Mouse (Mus musculus) ES-E14 (cell line): ENCODE data around the gene Zeb2. TPM values are rescaled to one million over a fixed set of nuclear protein-coding genes. Genes with fewer than 3 reads are reported as not detected.

Experiments
- DNase-seq: peaks from one replicate; pipeline ENCODE4 v3.0.0-alpha.2; 2013; ENCODE audit warnings: low read depth, low spot score
- H3K27ac ChIP-seq: 2 replicates; pipeline ENCODE4 v1.5.1; 2012; ENCODE audit warnings: low read depth, mild to moderate bottlenecking, low read length, moderate library complexity, mixed read lengths; ENCODE audit not compliant: poor library complexity, insufficient read depth, severe bottlenecking
- H3K36me3 ChIP-seq: 2 replicates; pipeline ENCODE4 v1.6.1; 2012; ENCODE audit warnings: mild to moderate bottlenecking, low read length, moderate library complexity, mixed read lengths; ENCODE audit not compliant: control insufficient read depth, poor library complexity, insufficient read depth, severe bottlenecking
- H3K4me1 ChIP-seq, 2 experiments: fragments of 150-350 bp in 1 of 2; sonication (generic) in 1 of 2; 2 replicates each; pipeline ENCODE4 v1.6.1; 2012; ENCODE audit warnings: low read length in 2 of 2, mild to moderate bottlenecking in 1 of 2, mixed read lengths in 1 of 2; ENCODE audit not compliant: control insufficient read depth in 2 of 2, insufficient read depth in 2 of 2, poor library complexity in 1 of 2
- H3K4me3 ChIP-seq, 2 experiments: fragments of 150-350 bp in 1 of 2; sonication (generic) in 1 of 2; 2 replicates each; pipeline ENCODE4 v1.5.1; 2012; ENCODE audit warnings: low read length in 2 of 2, low read depth in 1 of 2, mild to moderate bottlenecking in 1 of 2, mixed read lengths in 1 of 2; ENCODE audit not compliant: insufficient read depth in 1 of 2, poor library complexity in 1 of 2, severe bottlenecking in 1 of 2
- H3K9ac ChIP-seq: 2 replicates; pipeline ENCODE4 v1.6.1; 2012; ENCODE audit warnings: low read depth, mild to moderate bottlenecking, low read length, mixed read lengths; ENCODE audit not compliant: poor library complexity, insufficient read depth, severe bottlenecking
- H3K9me3 ChIP-seq: fragments of 150-350 bp; sonication (generic); 2 replicates; pipeline ENCODE4 v1.6.1; 2012; ENCODE audit warnings: low read depth, mild to moderate bottlenecking, low read length; ENCODE audit not compliant: control insufficient read depth, insufficient read depth
- CHD2 ChIP-seq: IDR thresholded peaks from 2 replicates; pipeline ENCODE4 v1.6.1; 2014; ENCODE audit warnings: mild to moderate bottlenecking, low read depth, low read length, inconsistent platforms
- HCFC1 ChIP-seq: IDR thresholded peaks from 2 replicates; pipeline ENCODE4 v1.6.1; 2012; ENCODE audit warnings: low read length, inconsistent platforms, borderline replicate concordance; ENCODE audit not compliant: insufficient read depth
- MAFK ChIP-seq: IDR thresholded peaks from 2 replicates; pipeline ENCODE4 v1.6.1; 2014; ENCODE audit warnings: mild to moderate bottlenecking, low read depth, low read length, inconsistent platforms; ENCODE audit not compliant: insufficient read depth
- ZC3H11A ChIP-seq: IDR thresholded peaks from 2 replicates; pipeline ENCODE4 v1.6.1; 2012; ENCODE audit warnings: low read depth, mild to moderate bottlenecking, inconsistent platforms, low read length, borderline replicate concordance
- ZNF384 ChIP-seq: IDR thresholded peaks from 2 replicates; pipeline ENCODE4 v1.6.1; 2012; ENCODE audit warnings: low read depth, low read length, inconsistent platforms
- in situ Hi-C, 2 experiments: fragments of 600-800 bp; cut with MboI; formaldehyde crosslinking; loops; one replicate each; pipeline ENCODE4 v1.15.1; 2025; ENCODE audit warnings: low sequenced_read_pairs in 2 of 2, inconsistent platforms in 1 of 2; ENCODE audit not compliant: unreplicated experiment in 2 of 2
- total RNA-seq: library from RNA; depleted of rRNA; stranded (reverse); fragments of 300-350 nt; gene quantifications from 2 replicates; pipeline ENCODE4 v1.2.3, GENCODE M21; 2012

The Zeb2 gene
- total RNA-seq, 1 experiment: 11.9 TPM

- H3K4me1 ChIP-seq: peaks cover 0 to 2% of the 10 kb centered on the region in 2 experiments; a peak in 2 of 4 replicates
- in situ Hi-C loops: no loop called here
- DNase-seq: no peak
- TF ChIP-seq MAFK: no peak
- TF ChIP-seq HCFC1: no peak
- no peak for TF ChIP-seq CHD2
- TF ChIP-seq ZNF384: no peak
- no peak overlapping the region for H3K4me3 ChIP-seq
- no peaks in the 10 kb centered on the region for H3K9me3 ChIP-seq
- no peaks in the 10 kb centered on the region for H3K36me3 ChIP-seq
- H3K27ac ChIP-seq: no peak overlapping the region
- H3K9ac ChIP-seq: no peak overlapping the region
Measured at GRCm38 (mm10) chr2:45090529-45091297, 26.5 kb downstream of the Zeb2 start.

DNA sequence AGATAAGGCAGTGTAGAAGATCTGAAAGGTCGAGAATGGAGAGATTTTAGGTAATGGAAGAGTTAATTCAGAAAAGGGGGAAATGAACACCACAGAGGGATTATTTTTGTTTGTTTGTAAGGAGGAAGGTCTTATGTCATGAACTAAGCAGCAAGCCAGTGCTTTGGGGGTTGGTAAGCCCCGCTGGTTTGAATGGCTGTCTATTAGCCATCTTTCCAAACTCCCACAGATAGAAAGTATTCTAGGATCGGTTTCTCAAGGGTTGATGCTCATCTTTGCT lies 28.0 kb downstream of the Zeb2 start:
- H3K4me3 ChIP-seq: no peak overlapping the region
- no peak overlapping the region for H3K9ac ChIP-seq
- no peak for DNase-seq
- H3K27ac ChIP-seq: no peak overlapping the region
- no peaks in the 10 kb centered on the region for H3K9me3 ChIP-seq
- H3K36me3 ChIP-seq: no peaks in the 10 kb centered on the region
- in situ Hi-C loops: no loop called here
- no peak for TF ChIP-seq ZNF384
- no peak for TF ChIP-seq ZC3H11A
- no peak for TF ChIP-seq MAFK
- H3K4me1 ChIP-seq: peaks cover 0 to 2% of the 10 kb centered on the region in 2 experiments; a peak in 2 of 4 replicates

GRCm38 (mm10) chr2:45088435-45089250 lies 28.6 kb downstream of the Zeb2 start:
- Histone ChIP-seq H3K27ac (no peak overlapping the region), H3K4me1 (peaks cover 0 to 2% of the 10 kb centered on the region in 2 experiments; a peak in 2 of 4 replicates), H3K9me3 (no peaks in the 10 kb centered on the region), H3K36me3 (no peaks in the 10 kb centered on the region), H3K4me3 (no peak overlapping the region), H3K9ac (no peak overlapping the region)
- DNase-seq: no peak
- TF ChIP-seq ZNF384 (no peak), ZC3H11A (no peak), CHD2 (no peak), HCFC1 (no peak), MAFK (no peak)
- in situ Hi-C loops: no loop called here

- TF ChIP-seq ZNF384 (no peak), ZC3H11A (no peak), MAFK (no peak)
- in situ Hi-C loops: no loop called here
- Histone ChIP-seq H3K36me3 (no peaks in the 10 kb centered on the region), H3K4me1 (peaks cover 0 to 2% of the 10 kb centered on the region in 2 experiments; a peak in 2 of 4 replicates), H3K27ac (no peak overlapping the region), H3K4me3 (no peak overlapping the region), H3K9ac (no peak overlapping the region), H3K9me3 (no peaks in the 10 kb centered on the region)
- no peak for DNase-seq
Measured at GRCm38 (mm10) chr2:45087208-45087607, 30.0 kb downstream of the Zeb2 start.
